Mouse (Mus musculus): Measurements from ENCODE around the gene Exoc3l.

Gene Exoc3l

GRCm38 (mm10) chr8:105251954-105252353 lies 43.9 kb downstream of the Exoc3l start:
- DNase-seq (ENCODE audit: inconsistent age in 2 of 2, low spot score in 1 of 2): no peak

- DNase-seq (ENCODE audit: inconsistent age in 2 of 2, low spot score in 1 of 2): no peak
These were observed 54.9 kb downstream of the Exoc3l start for GRCm38 (mm10) chr8:105241016-105241415.

Data from adrenal gland, adult (tissue).